Mouse (Mus musculus) lung, embryonic 15.5 days (tissue): ENCODE results near the gene Asb14. TPM values are rescaled to one million over a fixed set of nuclear protein-coding genes. Genes with fewer than 3 reads are reported as not detected.

Source experiments
- ATAC-seq: fragments of 200-750 bp; cut with Nextera tagmentation; 2 replicates; pipeline ENCODE4 v1.8.0; 2017; ENCODE audit warnings: moderate number of reproducible peaks, borderline replicate concordance; ENCODE audit not compliant: low FRiP score, low TSS enrichment; ENCODE audit errors: extremely low read depth
- H3K27ac ChIP-seq: fragments of 300-500 bp; sonication (generic); 2 replicates; pipeline ENCODE4 v1.5.1; 2015; ENCODE audit warnings: moderate library complexity, mild to moderate bottlenecking, inconsistent platforms
- H3K27me3 ChIP-seq: fragments of 300-500 bp; sonication (generic); 2 replicates; pipeline ENCODE4 v1.6.1; 2015; ENCODE audit warnings: inconsistent platforms
- H3K36me3 ChIP-seq: fragments of 300-500 bp; sonication (generic); 2 replicates; pipeline ENCODE4 v1.6.1; 2015; ENCODE audit warnings: inconsistent platforms
- H3K4me1 ChIP-seq: fragments of 300-500 bp; sonication (generic); 2 replicates; pipeline ENCODE4 v1.6.1; 2015; ENCODE audit warnings: inconsistent platforms
- H3K4me2 ChIP-seq: fragments of 300-500 bp; sonication (generic); 2 replicates; pipeline ENCODE4 v1.6.1; 2015; ENCODE audit warnings: inconsistent platforms, mild to moderate bottlenecking, moderate library complexity
- H3K4me3 ChIP-seq: fragments of 300-500 bp; sonication (generic); 2 replicates; pipeline ENCODE4 v1.5.1; 2015; ENCODE audit warnings: mild to moderate bottlenecking, inconsistent platforms
- H3K9ac ChIP-seq: fragments of 300-500 bp; sonication (generic); 2 replicates; pipeline ENCODE4 v1.6.1; 2015; ENCODE audit warnings: inconsistent platforms
- H3K9me3 ChIP-seq: fragments of 300-500 bp; sonication (generic); 2 replicates; pipeline ENCODE4 v1.6.1; 2016; ENCODE audit warnings: inconsistent platforms
- WGBS: fragments of 180-500 bp; shearing (Covaris S2); methylation state at CpG from one replicate; pipeline ENCODE4 v1.1.7; 2015; 5-methylcytosine and 5-hydroxymethylcytosine counted together
- polyA plus RNA-seq: library from polyadenylated mRNA; unstranded; fragments of >200 nt; fragmentation: Nextera tagmentation; extraction: Ambion mirVana; gene quantifications from 2 replicates; pipeline ENCODE4 v1.2.1, GENCODE M21; 2015

The Asb14 gene
- polyA plus RNA-seq = 0.17 TPM in 1 of 2 replicates, not detected in the other

GRCm38 (mm10) chr14:26894392-26894791 lies at the start of gene Asb14:
Asb14 (plus strand) TSS chr14:26894557.
- ATAC-seq = no peak
- no peak within 1 kb of the TSS for H3K4me2 ChIP-seq
- no peak within 1 kb of the TSS for H3K4me3 ChIP-seq
- no peaks in the 10 kb centered on the region for H3K4me1 ChIP-seq
- H3K9ac ChIP-seq = no peak within 1 kb of the TSS
- no peak within 1 kb of the TSS for H3K27ac ChIP-seq
- no peaks in the 10 kb centered on the region for H3K9me3 ChIP-seq
- WGBS = 85% methylated on average over 4 of the region's 4 CpGs
- no peaks in the 10 kb centered on the region for H3K36me3 ChIP-seq
- no peaks in the 10 kb centered on the region for H3K27me3 ChIP-seq

GRCm38 (mm10) chr14:26853053-26853452 lies 41.3 kb upstream of the Asb14 start:
- Histone ChIP-seq H3K36me3 (no peaks in the 10 kb centered on the region), H3K9ac (no peak overlapping the region), H3K4me3 (no peak overlapping the region), H3K27ac (no peak overlapping the region), H3K27me3 (no peaks in the 10 kb centered on the region), H3K9me3 (no peaks in the 10 kb centered on the region), H3K4me2 (no peak overlapping the region), H3K4me1 (peaks cover 5% of the 10 kb centered on the region; the same call in 1 of the 2 replicates)
- no peak for ATAC-seq
- 73% methylated on average over 8 of the region's 8 CpGs for WGBS

DNA sequence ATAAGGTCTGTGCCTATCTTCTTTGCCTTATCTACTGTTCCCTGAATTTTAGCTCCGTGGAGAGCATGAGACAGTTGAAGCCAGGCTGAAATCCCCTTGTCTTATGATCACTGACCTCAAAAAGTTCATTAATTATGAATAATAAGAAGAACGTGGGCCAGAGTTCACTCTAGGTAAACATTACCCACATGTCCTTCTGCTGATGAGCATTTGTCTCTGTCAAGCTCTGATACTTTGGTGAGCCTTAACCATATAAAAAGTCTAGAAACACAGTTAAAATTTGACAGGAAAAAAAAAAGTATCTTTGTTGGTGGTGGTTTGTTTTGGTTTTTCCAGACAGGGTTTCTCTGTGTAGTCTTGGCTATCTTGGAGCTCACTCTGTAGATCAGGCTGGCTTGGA lies 40.3 kb upstream of the Asb14 start:
- Histone ChIP-seq H3K27ac (no peak overlapping the region), H3K4me3 (no peak overlapping the region), H3K9ac (no peak overlapping the region), H3K9me3 (no peaks in the 10 kb centered on the region), H3K4me2 (no peak overlapping the region), H3K4me1 (peaks cover 5% of the 10 kb centered on the region; the same call in 1 of the 2 replicates), H3K36me3 (no peaks in the 10 kb centered on the region), H3K27me3 (no peaks in the 10 kb centered on the region)
- 33% methylated on average over 2 of the region's 2 CpGs for WGBS
- no peak for ATAC-seq

DNA sequence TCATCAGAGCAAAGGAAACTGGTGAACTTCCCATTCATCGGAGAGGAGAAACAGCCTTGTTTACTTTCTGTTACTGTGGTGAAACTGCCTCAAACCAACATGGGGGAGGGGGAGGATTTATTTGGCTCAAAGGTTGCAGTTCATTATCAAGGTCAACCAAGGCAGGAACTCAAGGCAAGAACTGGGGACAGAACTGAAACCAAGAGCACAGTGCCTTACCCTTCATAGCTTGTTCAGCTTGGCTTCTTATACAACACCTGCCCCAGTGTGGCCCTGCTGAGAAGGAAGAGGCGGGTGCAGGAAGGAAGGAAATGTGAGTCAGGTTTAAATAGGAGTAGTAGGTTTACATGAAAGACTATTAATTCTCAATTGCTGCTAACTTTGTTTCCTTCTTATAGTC lies 36.0 kb upstream of the Asb14 start:
- peaks cover 5% of the 10 kb centered on the region; the same call in 1 of the 2 replicates for H3K4me1 ChIP-seq
- no peaks in the 10 kb centered on the region for H3K27me3 ChIP-seq
- H3K4me3 ChIP-seq = no peak overlapping the region
- no peaks in the 10 kb centered on the region for H3K9me3 ChIP-seq
- no peak for ATAC-seq
- no peaks in the 10 kb centered on the region for H3K36me3 ChIP-seq
- 53% methylated on average over 2 of the region's 2 CpGs for WGBS
- H3K4me2 ChIP-seq = no peak overlapping the region; the same call in 1 of the 2 replicates
- H3K27ac ChIP-seq = peak overlapping the region; percentile 69; the same call in 1 of the 2 replicates
- no peak overlapping the region for H3K9ac ChIP-seq

GRCm38 (mm10) chr14:26859024-26859423 lies 35.3 kb upstream of the Asb14 start:
- Histone ChIP-seq H3K9me3 (no peaks in the 10 kb centered on the region), H3K27ac (no peak overlapping the region), H3K4me1 (peaks cover 5% of the 10 kb centered on the region; the same call in 1 of the 2 replicates), H3K4me2 (no peak overlapping the region), H3K27me3 (no peaks in the 10 kb centered on the region), H3K36me3 (no peaks in the 10 kb centered on the region), H3K9ac (no peak overlapping the region), H3K4me3 (no peak overlapping the region)
- ATAC-seq = no peak
- 84% methylated on average over 3 of the region's 3 CpGs for WGBS

GRCm38 (mm10) chr14:26867356-26867755 lies 27.0 kb upstream of the Asb14 start:
- ATAC-seq = no peak

GRCm38 (mm10) chr14:26868299-26868698 lies 26.1 kb upstream of the Asb14 start:
- H3K4me3 ChIP-seq = no peak overlapping the region
- WGBS = 85% methylated on average over 5 of the region's 5 CpGs
- H3K9ac ChIP-seq = no peak overlapping the region
- no peak overlapping the region for H3K27ac ChIP-seq
- H3K4me1 ChIP-seq = no peaks in the 10 kb centered on the region
- H3K9me3 ChIP-seq = no peaks in the 10 kb centered on the region
- ATAC-seq = no peak
- no peaks in the 10 kb centered on the region for H3K36me3 ChIP-seq
- no peaks in the 10 kb centered on the region for H3K27me3 ChIP-seq
- H3K4me2 ChIP-seq = no peak overlapping the region

More at GRCm38 (mm10) chr14:26867356-26867755, 27.0 kb upstream of the Asb14 start:
- no peak overlapping the region for H3K4me2 ChIP-seq
- H3K36me3 ChIP-seq = no peaks in the 10 kb centered on the region
- no peak overlapping the region for H3K4me3 ChIP-seq
- H3K4me1 ChIP-seq = no peaks in the 10 kb centered on the region
- no peaks in the 10 kb centered on the region for H3K9me3 ChIP-seq
- no peaks in the 10 kb centered on the region for H3K27me3 ChIP-seq
- H3K9ac ChIP-seq = no peak overlapping the region
- WGBS = 67% methylated on average over 9 of the region's 9 CpGs
- no peak overlapping the region for H3K27ac ChIP-seq

- Histone ChIP-seq H3K9ac (no peak overlapping the region), H3K27me3 (no peaks in the 10 kb centered on the region), H3K36me3 (no peaks in the 10 kb centered on the region), H3K4me3 (no peak overlapping the region), H3K4me2 (no peak overlapping the region), H3K27ac (no peak overlapping the region), H3K9me3 (no peaks in the 10 kb centered on the region), H3K4me1 (no peaks in the 10 kb centered on the region)
- no peak for ATAC-seq
- 63% methylated on average over 4 of the region's 4 CpGs for WGBS
Observed at GRCm38 (mm10) chr14:26878756-26879155, 15.6 kb upstream of the Asb14 start.

DNA sequence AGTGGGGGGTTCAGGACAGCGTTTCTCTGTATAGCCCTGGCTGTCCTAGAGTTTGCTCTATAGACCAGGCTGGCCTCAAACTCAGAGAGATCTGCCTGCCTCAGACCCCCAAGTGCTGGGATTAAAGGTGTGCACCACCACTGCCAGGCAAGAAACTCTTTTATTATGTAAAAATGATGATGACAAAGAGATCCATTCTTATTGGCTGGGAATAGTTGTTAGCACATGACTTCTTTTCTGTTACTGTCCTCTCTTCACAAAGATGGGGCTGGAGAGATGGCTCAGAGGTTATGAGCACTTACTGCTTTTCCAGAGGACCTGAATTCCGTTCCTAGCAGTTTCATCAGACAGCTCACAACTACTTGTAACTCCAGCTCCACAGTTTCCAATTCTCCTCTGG lies 14.4 kb upstream of the Asb14 start:
- Histone ChIP-seq H3K27me3 (no peaks in the 10 kb centered on the region), H3K4me2 (no peak overlapping the region), H3K27ac (no peak overlapping the region), H3K9ac (no peak overlapping the region), H3K36me3 (no peaks in the 10 kb centered on the region), H3K9me3 (no peaks in the 10 kb centered on the region), H3K4me1 (no peaks in the 10 kb centered on the region), H3K4me3 (no peak overlapping the region)
- no peak for ATAC-seq
- WGBS = 66% methylated on average over 2 of the region's 2 CpGs

DNA sequence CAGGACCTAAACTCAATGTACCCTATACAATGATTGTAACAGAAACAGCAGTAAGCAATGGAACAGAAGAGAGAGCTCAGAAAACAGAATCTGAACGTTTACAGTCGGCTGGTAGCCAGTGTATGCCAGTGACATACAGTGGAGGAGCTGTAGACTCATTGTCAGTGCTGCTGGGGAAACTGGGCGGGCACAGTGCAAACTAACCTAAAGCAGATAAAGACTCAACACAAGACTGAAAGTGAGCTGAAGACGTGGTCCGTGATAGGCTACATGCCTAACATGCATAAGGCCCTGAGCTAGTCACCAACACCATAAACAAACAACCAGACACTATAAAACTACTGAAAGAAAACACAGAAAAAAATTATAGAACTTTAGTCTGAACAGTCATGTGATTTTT lies 12.7 kb upstream of the Asb14 start:
- no peak overlapping the region for H3K4me2 ChIP-seq
- H3K9ac ChIP-seq = no peak overlapping the region
- H3K4me1 ChIP-seq = no peaks in the 10 kb centered on the region
- no peak for ATAC-seq
- H3K4me3 ChIP-seq = no peak overlapping the region
- no peaks in the 10 kb centered on the region for H3K36me3 ChIP-seq
- 74% methylated on average over 5 of the region's 5 CpGs for WGBS
- no peak overlapping the region for H3K27ac ChIP-seq
- H3K27me3 ChIP-seq = no peaks in the 10 kb centered on the region
- no peaks in the 10 kb centered on the region for H3K9me3 ChIP-seq

DNA sequence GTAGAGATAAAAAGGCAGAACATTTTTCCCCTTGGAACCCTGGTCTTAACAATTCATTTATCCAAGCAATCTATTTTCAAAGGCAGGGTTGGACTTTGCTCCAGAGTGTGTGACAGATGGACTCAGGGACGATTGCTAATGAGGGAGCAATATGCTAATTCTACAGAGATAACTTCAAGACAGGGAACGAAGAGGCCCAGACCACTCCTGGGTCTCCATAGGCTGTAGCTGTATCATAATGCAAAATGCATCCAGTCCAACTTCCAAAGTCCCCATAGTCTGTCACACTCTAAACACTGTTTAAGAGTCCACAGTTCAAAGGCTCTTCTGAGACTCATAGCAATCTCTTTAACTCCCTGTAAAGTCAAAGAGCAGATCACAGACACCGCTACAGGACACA lies 7.1 kb upstream of the Asb14 start:
- Histone ChIP-seq H3K9me3 (no peaks in the 10 kb centered on the region), H3K36me3 (no peaks in the 10 kb centered on the region), H3K9ac (no peak overlapping the region), H3K4me2 (no peak overlapping the region), H3K27me3 (no peaks in the 10 kb centered on the region), H3K27ac (no peak overlapping the region), H3K4me1 (no peaks in the 10 kb centered on the region), H3K4me3 (no peak overlapping the region)
- peak; percentile 31; the same call in 1 of the 2 replicates for ATAC-seq
- 37% methylated on average over 3 of the region's 3 CpGs for WGBS

GRCm38 (mm10) chr14:26890777-26891176 lies 3.6 kb upstream of the Asb14 start:
- H3K27me3 ChIP-seq = no peaks in the 10 kb centered on the region
- no peak overlapping the region for H3K4me3 ChIP-seq
- H3K9me3 ChIP-seq = no peaks in the 10 kb centered on the region
- H3K4me2 ChIP-seq = no peak overlapping the region
- no peaks in the 10 kb centered on the region for H3K36me3 ChIP-seq
- H3K4me1 ChIP-seq = no peaks in the 10 kb centered on the region
- ATAC-seq = no peak
- 86% methylated on average over 3 of the region's 3 CpGs for WGBS
- no peak overlapping the region for H3K9ac ChIP-seq
- no peak overlapping the region for H3K27ac ChIP-seq

DNA sequence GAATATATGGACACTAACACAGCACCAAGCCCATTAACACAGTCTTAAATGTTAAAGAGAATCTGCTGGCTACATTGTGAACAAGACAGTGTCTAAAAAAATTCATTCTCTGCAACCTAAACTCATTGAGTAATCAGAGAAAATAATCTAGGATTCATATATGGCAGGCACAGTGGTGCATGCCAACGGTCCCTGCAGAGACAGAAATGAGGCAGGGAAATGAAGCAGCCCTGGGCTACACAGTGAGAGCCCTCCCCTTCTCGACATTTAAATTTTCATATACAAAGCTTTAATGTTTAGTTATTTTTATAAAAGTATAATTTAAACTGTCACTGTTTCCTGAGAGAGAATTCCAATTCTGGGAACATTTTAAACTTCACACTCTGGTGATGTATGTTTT lies 5.1 kb downstream of the Asb14 start:
- WGBS = 78% methylated on average over 2 of the region's 2 CpGs
- Histone ChIP-seq H3K9me3 (no peaks in the 10 kb centered on the region), H3K4me2 (no peak overlapping the region), H3K4me1 (no peaks in the 10 kb centered on the region), H3K36me3 (no peaks in the 10 kb centered on the region), H3K27ac (no peak overlapping the region), H3K4me3 (no peak overlapping the region), H3K9ac (no peak overlapping the region), H3K27me3 (no peaks in the 10 kb centered on the region)
- ATAC-seq = no peak
